Comparison of ENCODE assay signal across 23 mouse cellular contexts in the genomic region with DNA sequence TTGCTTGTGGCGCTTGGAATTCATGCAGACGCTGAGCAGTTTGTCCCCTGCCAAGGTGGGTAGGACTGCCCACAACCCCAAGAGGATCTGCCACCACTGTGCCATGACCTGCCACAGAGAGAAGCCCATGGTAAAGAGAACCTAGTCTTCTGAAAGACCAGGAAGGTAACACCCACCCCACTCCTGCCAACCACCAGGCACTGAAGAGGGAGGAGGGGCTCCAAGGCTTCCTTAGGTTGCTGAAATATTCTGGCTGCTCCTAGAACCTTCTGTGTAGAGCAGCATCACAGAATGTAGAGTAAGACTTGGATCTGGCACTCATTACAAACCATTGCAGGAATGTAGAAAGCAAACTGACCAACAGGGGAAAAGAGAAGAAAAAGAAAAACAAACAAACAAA. TPM values are rescaled to one million over a fixed set of nuclear protein-coding genes. Genes with fewer than 3 reads are reported as not detected.
DNase-seq lines count a peak whose midpoint lies in the region; ATAC-seq lines count a peak whose summit lies in the region.
"Had no signal": no experiment of that assay in that cellular context is flagged by ENCODE, and none has a peak within 500 bp of the region (broad histone marks: within the 10 kb centered on the region; RNA-seq: fewer than 3 reads in every experiment).

No protein-coding gene starts in this region.

- H3K36me3 ChIP-seq in heart, embryonic 10.5 days, result no peaks in the 10 kb centered on the region
- H3K36me3 ChIP-seq in midbrain, embryonic 10.5 days, result no peaks in the 10 kb centered on the region
- H3K36me3 ChIP-seq in midbrain, embryonic 16.5 days (ENCODE audit: control insufficient read depth, insufficient read depth, low read length), result no peaks in the 10 kb centered on the region
- no peaks in the 10 kb centered on the region for H3K36me3 ChIP-seq in forebrain, embryonic 13.5 days (ENCODE audit: poor library complexity, severe bottlenecking)
- H3K36me3 ChIP-seq: embryonic facial prominence, embryonic 10.5 days; heart, embryonic 15.5 days; hindbrain, embryonic 15.5 days had no signal

- H3K27me3 ChIP-seq in heart, embryonic 10.5 days (ENCODE audit: insufficient read depth, poor library complexity, severe bottlenecking), result no peaks in the 10 kb centered on the region; the same call in 1 of the 2 replicates
- no peaks in the 10 kb centered on the region for H3K27me3 ChIP-seq in midbrain, embryonic 10.5 days (ENCODE audit: low read depth, poor library complexity, severe bottlenecking)
- no peaks in the 10 kb centered on the region for H3K27me3 ChIP-seq in midbrain, embryonic 16.5 days (ENCODE audit: control insufficient read depth, insufficient read depth, low read depth, low read length)
- no peaks in the 10 kb centered on the region for H3K27me3 ChIP-seq in forebrain, embryonic 13.5 days
- H3K27me3 ChIP-seq: hindbrain, embryonic 15.5 days had no signal

- no peak overlapping the region for H3K4me2 ChIP-seq in midbrain, embryonic 16.5 days (ENCODE audit: low read length)
- H3K4me2 ChIP-seq in forebrain, embryonic 13.5 days, result no peak overlapping the region
- H3K4me2 ChIP-seq: heart, embryonic 11.5 days; heart, embryonic 15.5 days; hindbrain, embryonic 15.5 days had no signal

- intact Hi-C loops in heart, postnatal 14 days (cut with DNase I), result no loop called here

- no peak overlapping the region for H3K9ac ChIP-seq in midbrain, embryonic 16.5 days (ENCODE audit: low read depth, low read length)
- no peak overlapping the region for H3K9ac ChIP-seq in forebrain, embryonic 13.5 days
- H3K9ac ChIP-seq: heart, embryonic 15.5 days; hindbrain, embryonic 15.5 days had no signal

- no peak for ATAC-seq in midbrain, embryonic 16.5 days
- ATAC-seq in forebrain, embryonic 13.5 days, result no peak
- ATAC-seq: forebrain, embryonic 14.5 days had no signal

- WGBS in heart, embryonic 10.5 days, result 86% methylated on average over 2 of the region's 2 CpGs
- WGBS in midbrain, embryonic 10.5 days, result 88% methylated on average over 2 of the region's 2 CpGs
- WGBS in midbrain, embryonic 16.5 days, result 95% methylated on average over 2 of the region's 2 CpGs
- WGBS in forebrain, embryonic 13.5 days, result 97% methylated on average over 2 of the region's 2 CpGs

- no peaks in the 10 kb centered on the region for H3K9me3 ChIP-seq in heart, embryonic 10.5 days
- H3K9me3 ChIP-seq in midbrain, embryonic 10.5 days (replicated peaks), result no peaks in the 10 kb centered on the region
- no peaks in the 10 kb centered on the region for H3K9me3 ChIP-seq in midbrain, embryonic 16.5 days (replicated peaks; ENCODE audit: control insufficient read depth, low read length, poor library complexity, severe bottlenecking)
- H3K9me3 ChIP-seq in forebrain, embryonic 13.5 days (replicated peaks), result no peaks in the 10 kb centered on the region
- H3K9me3 ChIP-seq: embryonic facial prominence, embryonic 10.5 days; heart, embryonic 15.5 days; hindbrain, embryonic 15.5 days had no signal

- H3K4me3 ChIP-seq in heart, embryonic 10.5 days, result no peak overlapping the region
- no peak overlapping the region for H3K4me3 ChIP-seq in midbrain, embryonic 10.5 days
- no peak overlapping the region for H3K4me3 ChIP-seq in midbrain, embryonic 16.5 days (ENCODE audit: low read depth, low read length)
- no peak overlapping the region for H3K4me3 ChIP-seq in forebrain, embryonic 13.5 days
- H3K4me3 ChIP-seq: embryonic facial prominence, embryonic 10.5 days; heart, embryonic 15.5 days; hindbrain, embryonic 15.5 days had no signal

- H3K27ac ChIP-seq in heart, embryonic 10.5 days, result no peak overlapping the region
- 0 out of 2 replicates have a peak overlapping the region, but pooled peaks have one; percentile 25 for H3K27ac ChIP-seq in midbrain, embryonic 10.5 days (replicated peaks)
- no peak overlapping the region for H3K27ac ChIP-seq in midbrain, embryonic 16.5 days (ENCODE audit: low read length)
- H3K27ac ChIP-seq in forebrain, embryonic 13.5 days, result no peak overlapping the region
- H3K27ac ChIP-seq: heart, embryonic 15.5 days; hindbrain, embryonic 15.5 days had no signal

- H3K4me1 ChIP-seq in heart, embryonic 10.5 days, result peaks cover 34% of the 10 kb centered on the region
- H3K4me1 ChIP-seq in midbrain, embryonic 10.5 days, result peaks cover 22% of the 10 kb centered on the region
- peaks cover 4% of the 10 kb centered on the region; the same call in 1 of the 2 replicates for H3K4me1 ChIP-seq in midbrain, embryonic 16.5 days (ENCODE audit: control insufficient read depth, insufficient read depth, low read length)
- H3K4me1 ChIP-seq in forebrain, embryonic 13.5 days, result peaks cover 15% of the 10 kb centered on the region; the same call in 1 of the 2 replicates

- DNase-seq in heart, embryonic 10.5 days (ENCODE audit: low spot score), result peak; percentile 64
- DNase-seq in heart, postnatal 14 days, result no peak
- no peak for DNase-seq in midbrain, embryonic 10.5 days (ENCODE audit: low spot score)
- DNase-seq in thymus, postnatal 4 days, result peak; percentile 34
- no peak for DNase-seq in thymus, postnatal 0 days (ENCODE audit: low spot score)
- no peak for DNase-seq in frontal cortex, postnatal 14 days (ENCODE audit: low spot score in 2 of 2)
- DNase-seq: adrenal gland, adult 2 months; adrenal gland, postnatal 25 days; B cell, adult 2 months; cerebellum, adult 2 months; cerebellum, postnatal 10 days; heart, adult 18-20 months had no signal

RNA-seq across cellular contexts. Expression of gene Izumo1r, which starts 1.3 kb away (rescaled TPM):
- polyA plus RNA-seq in heart, embryonic 10.5 days (2016; fragmentation: Nextera tagmentation; extraction: Ambion mirVana), result 0.10 TPM in 1 of 2 replicates, not detected in the other
- total RNA-seq in heart, postnatal 14 days (2021), result under 1 TPM in 1 of 2 experiments, not detected in 1; 0.39 TPM
- polyA plus RNA-seq in midbrain, embryonic 10.5 days (2016; fragmentation: Nextera tagmentation; extraction: Ambion mirVana), result not detected in 2 replicates
- not detected in 2 replicates for polyA plus RNA-seq in midbrain, embryonic 16.5 days (2015; fragmentation: Nextera tagmentation; extraction: Ambion mirVana)
- polyA plus RNA-seq in thymus, postnatal 0 days (2015; fragmentation: Nextera tagmentation; extraction: Ambion mirVana), result 14.7 and 21.0 TPM in 2 replicates
- polyA plus RNA-seq in forebrain, embryonic 13.5 days (2015; fragmentation: Nextera tagmentation; extraction: Ambion mirVana), result not detected in 2 replicates
- total RNA-seq: adrenal gland, adult 2 months; adrenal gland, postnatal 25 days; gastrocnemius, adult 8-10 months; gastrocnemius, postnatal 4 days; heart, postnatal 25 days had no signal
- polyA plus RNA-seq: cerebellum, adult 2 months; forebrain, embryonic 14.5 days; heart, embryonic 11.5 days; hindbrain, embryonic 11.5 days; hindbrain, embryonic 15.5 days had no signal

RNA-seq across cellular contexts. Expression of gene Gpr83, which starts 42.4 kb away (rescaled TPM):
- polyA plus RNA-seq in heart, embryonic 10.5 days (2016; fragmentation: Nextera tagmentation; extraction: Ambion mirVana), result not detected in 2 replicates
- under 1 TPM in 1 of 2 experiments, not detected in 1; 0.07 TPM for total RNA-seq in heart, postnatal 14 days (2021)
- 0.25 and 0.40 TPM in 2 replicates for polyA plus RNA-seq in midbrain, embryonic 10.5 days (2016; fragmentation: Nextera tagmentation; extraction: Ambion mirVana)
- polyA plus RNA-seq in midbrain, embryonic 16.5 days (2015; fragmentation: Nextera tagmentation; extraction: Ambion mirVana), result 4.1 and 4.2 TPM in 2 replicates
- 7.4 and 9.4 TPM in 2 replicates for polyA plus RNA-seq in thymus, postnatal 0 days (2015; fragmentation: Nextera tagmentation; extraction: Ambion mirVana)
- polyA plus RNA-seq in forebrain, embryonic 13.5 days (2015; fragmentation: Nextera tagmentation; extraction: Ambion mirVana), result 0.45 and 0.49 TPM in 2 replicates
- total RNA-seq: adrenal gland, adult 2 months; adrenal gland, postnatal 25 days; gastrocnemius, adult 8-10 months; heart, adult 18-20 months; heart, postnatal 25 days had no signal
- polyA plus RNA-seq: heart, embryonic 11.5 days had no signal

Comparison
In these comparisons a context has a peak if more than half of its experiments do, and no peak if none do; other contexts are left out.
1. DNase-seq: peak in heart, embryonic 10.5 days (single experiment) and thymus, postnatal 4 days (single experiment); none in heart, postnatal 14 days (0 of 2), midbrain, embryonic 10.5 days (single experiment), thymus, postnatal 0 days (single experiment) and frontal cortex, postnatal 14 days (0 of 2).
2. RNA of gene Izumo1r, which starts 1.3 kb away (polyA plus RNA-seq): 14.7 to 21.0 TPM in thymus, postnatal 0 days; 0.10 TPM in heart, embryonic 10.5 days, not detected in midbrain, embryonic 10.5 days, not detected in midbrain, embryonic 16.5 days and not detected in forebrain, embryonic 13.5 days; every median in the first group is over 10 times any median in the second.